Mouse (Mus musculus): ENCODE data around the gene Samd5. TPM values are rescaled to one million over a fixed set of nuclear protein-coding genes. Genes with fewer than 3 reads are reported as not detected.

Gene Samd5
- polyA plus RNA-seq, 1 experiment, result 3.8 TPM

DNA sequence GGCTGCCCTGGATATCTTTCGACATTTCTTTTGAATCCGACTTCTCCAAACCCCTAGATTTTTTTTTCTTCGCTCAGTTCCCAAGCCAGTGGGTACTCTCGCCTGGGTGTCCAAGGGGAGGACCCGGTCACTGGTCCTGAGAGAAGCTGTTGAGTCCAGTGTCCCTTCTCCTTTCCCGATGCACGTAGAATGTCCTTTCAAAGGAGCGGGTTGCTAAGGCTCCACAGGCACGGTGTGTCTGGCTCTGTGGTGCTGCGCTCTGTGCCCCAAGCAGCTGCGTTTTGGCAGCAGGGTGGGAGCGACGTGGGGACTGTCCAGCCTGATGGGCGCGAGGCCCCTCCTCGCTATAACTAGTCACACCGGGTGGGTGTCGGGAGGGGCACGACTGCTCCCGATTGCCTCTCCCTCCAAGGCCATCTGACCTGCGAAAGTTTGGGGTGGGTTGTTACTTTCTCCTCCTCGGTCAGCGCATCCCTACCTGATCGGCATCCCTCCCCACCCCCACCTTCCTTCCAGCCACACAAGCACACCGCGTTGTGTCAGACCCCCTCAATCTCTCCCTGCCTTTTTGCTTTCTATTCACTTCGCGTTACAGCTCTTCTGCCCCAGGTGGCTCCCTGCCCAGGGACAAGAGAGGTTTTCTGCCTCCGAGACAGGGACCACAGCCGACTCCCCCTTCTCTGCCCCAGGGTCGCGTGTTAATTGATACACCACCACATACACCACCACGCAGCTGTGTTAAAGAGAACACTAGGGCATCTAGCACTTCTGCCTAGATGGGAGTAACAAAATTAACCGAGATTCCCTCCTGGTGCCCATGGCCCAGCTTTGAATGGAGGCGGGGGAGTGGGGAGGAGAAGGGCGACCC, 776 bp upstream of the Samd5 start:
- 8% methylated on average over 36 of the region's 36 CpGs for WGBS

GRCm38 (mm10) chr10:9673276-9673675, 1.7 kb downstream of the Samd5 start:
- no peak for DNase-seq
- H3K27ac ChIP-seq (ENCODE audit: insufficient read depth, low read length), result no peak overlapping the region
- no peak overlapping the region for H3K4me3 ChIP-seq (replicated peaks; ENCODE audit: insufficient read depth, low read depth, low read length)
- TF ChIP-seq POLR2A (IDR thresholded peaks at IDR 0.05; ENCODE audit: borderline replicate concordance, insufficient read depth, low read length) (no peak), CTCF (IDR thresholded peaks at IDR 0.05; ENCODE audit: borderline replicate concordance, insufficient read depth, low read depth, low read length) (no peak)
- H3K27me3 ChIP-seq (ENCODE audit: control insufficient read depth, insufficient read depth, low read length), result peaks cover 2% of the 10 kb centered on the region; the same call in 1 of the 2 replicates
- H3K4me1 ChIP-seq (ENCODE audit: control insufficient read depth, insufficient read depth, low read length), result no peaks in the 10 kb centered on the region

More for the DNA sequence above, 776 bp upstream of the Samd5 start:
- no peaks in the 10 kb centered on the region for H3K4me1 ChIP-seq (ENCODE audit: control insufficient read depth, insufficient read depth, low read length)
- H3K4me3 ChIP-seq (replicated peaks; ENCODE audit: insufficient read depth, low read depth, low read length), result peak overlapping the region; percentile 66
- peak in 1 of 2 experiments; percentile 8 for DNase-seq
- TF ChIP-seq CTCF (IDR thresholded peaks at IDR 0.05; ENCODE audit: borderline replicate concordance, insufficient read depth, low read depth, low read length), result no peak
- no peak for TF ChIP-seq POLR2A (IDR thresholded peaks at IDR 0.05; ENCODE audit: borderline replicate concordance, insufficient read depth, low read length)
- peaks cover 2% of the 10 kb centered on the region; the same call in 1 of the 2 replicates for H3K27me3 ChIP-seq (ENCODE audit: control insufficient read depth, insufficient read depth, low read length)
- no peak overlapping the region for H3K27ac ChIP-seq (ENCODE audit: insufficient read depth, low read length)

GRCm38 (mm10) chr10:9672751-9673150, 2.3 kb downstream of the Samd5 start:
- no peak for TF ChIP-seq POLR2A (IDR thresholded peaks at IDR 0.05; ENCODE audit: borderline replicate concordance, insufficient read depth, low read length)
- TF ChIP-seq CTCF (IDR thresholded peaks at IDR 0.05; ENCODE audit: borderline replicate concordance, insufficient read depth, low read depth, low read length), result no peak
- H3K27ac ChIP-seq (ENCODE audit: insufficient read depth, low read length), result no peak overlapping the region
- H3K4me1 ChIP-seq (ENCODE audit: control insufficient read depth, insufficient read depth, low read length), result no peaks in the 10 kb centered on the region
- H3K27me3 ChIP-seq (ENCODE audit: control insufficient read depth, insufficient read depth, low read length), result peaks cover 2% of the 10 kb centered on the region; the same call in 1 of the 2 replicates
- no peak for DNase-seq
- WGBS, result 94% methylated on average over 5 of the region's 5 CpGs
- no peak overlapping the region for H3K4me3 ChIP-seq (replicated peaks; ENCODE audit: insufficient read depth, low read depth, low read length)

GRCm38 (mm10) chr10:9670351-9670750, 4.7 kb downstream of the Samd5 start:
- TF ChIP-seq POLR2A (IDR thresholded peaks at IDR 0.05; ENCODE audit: borderline replicate concordance, insufficient read depth, low read length), result no peak
- no peak for TF ChIP-seq CTCF (IDR thresholded peaks at IDR 0.05; ENCODE audit: borderline replicate concordance, insufficient read depth, low read depth, low read length)
- H3K27ac ChIP-seq (ENCODE audit: insufficient read depth, low read length), result no peak overlapping the region
- WGBS, result 43% methylated on average over 6 of the region's 6 CpGs
- no peaks in the 10 kb centered on the region for H3K4me1 ChIP-seq (ENCODE audit: control insufficient read depth, insufficient read depth, low read length)
- H3K27me3 ChIP-seq (ENCODE audit: control insufficient read depth, insufficient read depth, low read length), result peaks cover 2% of the 10 kb centered on the region; the same call in 1 of the 2 replicates
- H3K4me3 ChIP-seq (replicated peaks; ENCODE audit: insufficient read depth, low read depth, low read length), result no peak overlapping the region
- DNase-seq, result no peak

DNA sequence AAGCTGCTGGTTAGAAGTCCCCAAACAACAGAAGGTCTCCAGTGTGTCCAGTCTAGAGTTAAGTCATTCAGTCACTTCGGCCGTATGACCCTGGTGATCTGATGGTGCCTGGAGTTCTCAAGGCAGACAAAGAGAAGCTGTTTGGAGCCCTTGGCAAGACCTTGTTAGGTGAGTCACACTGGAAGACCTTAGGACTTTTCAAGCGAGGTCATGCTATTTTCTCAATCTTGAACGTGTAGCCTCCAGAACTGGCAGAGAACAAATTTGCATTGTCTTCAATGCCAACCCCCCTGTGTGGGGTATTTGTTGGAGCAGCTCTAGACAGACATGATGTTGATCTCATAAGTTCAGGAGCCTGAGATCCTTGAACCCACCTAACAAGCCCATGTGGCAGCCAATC, 6.2 kb downstream of the Samd5 start:
- no peaks in the 10 kb centered on the region for H3K4me1 ChIP-seq (ENCODE audit: control insufficient read depth, insufficient read depth, low read length)
- no peak for TF ChIP-seq CTCF (IDR thresholded peaks at IDR 0.05; ENCODE audit: borderline replicate concordance, insufficient read depth, low read depth, low read length)
- no peak for TF ChIP-seq POLR2A (IDR thresholded peaks at IDR 0.05; ENCODE audit: borderline replicate concordance, insufficient read depth, low read length)
- no peaks in the 10 kb centered on the region for H3K27me3 ChIP-seq (ENCODE audit: control insufficient read depth, insufficient read depth, low read length)
- H3K27ac ChIP-seq (ENCODE audit: insufficient read depth, low read length), result no peak overlapping the region
- 75% methylated on average over 4 of the region's 4 CpGs for WGBS
- H3K4me3 ChIP-seq (replicated peaks; ENCODE audit: insufficient read depth, low read depth, low read length), result no peak overlapping the region
- no peak for DNase-seq

DNA sequence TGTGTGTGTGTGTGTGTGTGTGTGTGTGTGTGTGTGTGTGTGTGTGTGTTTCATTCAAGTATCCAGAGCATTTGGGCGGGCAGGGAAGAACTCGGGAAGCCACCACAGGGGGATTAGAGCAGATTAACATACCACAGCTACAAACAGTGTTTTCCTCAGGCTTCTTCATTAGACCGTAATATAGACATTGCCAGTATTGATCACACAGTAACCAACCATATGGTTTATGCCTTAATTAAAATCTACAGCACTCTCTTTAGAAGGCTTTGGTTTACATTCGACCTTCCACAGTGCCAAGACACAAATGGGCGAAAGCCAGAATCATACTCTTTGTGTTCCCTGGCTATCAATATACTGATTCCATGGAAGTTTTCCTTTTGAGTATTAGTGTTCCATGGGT, 22.1 kb downstream of the Samd5 start:
- no peaks in the 10 kb centered on the region for H3K27me3 ChIP-seq (ENCODE audit: control insufficient read depth, insufficient read depth, low read length)
- H3K4me1 ChIP-seq (ENCODE audit: control insufficient read depth, insufficient read depth, low read length), result no peaks in the 10 kb centered on the region
- H3K4me3 ChIP-seq (replicated peaks; ENCODE audit: insufficient read depth, low read depth, low read length), result no peak overlapping the region
- TF ChIP-seq CTCF (IDR thresholded peaks at IDR 0.05; ENCODE audit: borderline replicate concordance, insufficient read depth, low read depth, low read length) (no peak), POLR2A (IDR thresholded peaks at IDR 0.05; ENCODE audit: borderline replicate concordance, insufficient read depth, low read length) (no peak)
- no peak for DNase-seq
- 63% methylated on average over 5 of the region's 5 CpGs for WGBS
- H3K27ac ChIP-seq (ENCODE audit: insufficient read depth, low read length), result no peak overlapping the region

DNA sequence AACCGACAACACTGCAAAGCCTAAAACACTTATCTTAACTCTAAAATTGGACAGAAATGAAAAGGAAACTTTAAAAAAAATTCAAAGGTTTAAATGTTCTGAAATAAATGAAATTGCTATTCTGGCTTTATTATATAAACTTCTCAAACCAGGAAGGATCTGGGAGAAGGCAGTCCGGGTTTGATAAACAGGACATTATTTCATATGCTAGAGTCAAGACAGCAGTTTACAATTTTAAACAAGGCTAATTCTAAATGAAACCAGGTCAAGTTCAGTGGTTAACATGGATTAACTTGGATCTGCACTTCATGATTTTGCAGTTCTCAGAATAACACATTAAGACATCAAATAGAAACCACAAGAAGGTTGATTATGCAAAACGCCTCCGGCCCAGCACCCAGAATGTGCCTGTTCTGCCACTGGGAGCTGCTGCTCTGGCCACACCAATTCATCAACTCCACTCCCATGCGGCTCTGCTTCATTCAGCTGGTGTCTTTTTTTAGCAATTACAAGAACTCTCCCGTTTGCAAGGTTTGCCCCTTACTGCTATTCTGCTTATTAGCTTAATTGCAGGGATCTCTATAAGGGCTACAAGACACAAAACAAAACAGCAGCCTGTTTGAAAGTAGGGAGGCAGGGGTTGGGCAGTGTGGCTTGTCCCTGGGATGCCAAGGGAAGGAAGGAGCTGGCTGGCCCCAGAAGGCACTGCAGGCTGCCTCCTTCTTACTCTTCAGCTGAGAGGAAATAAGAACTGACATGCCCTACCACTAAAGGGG, 24.8 kb downstream of the Samd5 start:
- DNase-seq, result no peak
- 42% methylated on average over 6 of the region's 6 CpGs for WGBS
- Histone ChIP-seq H3K4me3 (replicated peaks; ENCODE audit: insufficient read depth, low read depth, low read length) (no peak overlapping the region), H3K27me3 (ENCODE audit: control insufficient read depth, insufficient read depth, low read length) (no peaks in the 10 kb centered on the region), H3K27ac (ENCODE audit: insufficient read depth, low read length) (no peak overlapping the region), H3K4me1 (ENCODE audit: control insufficient read depth, insufficient read depth, low read length) (no peaks in the 10 kb centered on the region)
- TF ChIP-seq POLR2A (IDR thresholded peaks at IDR 0.05; ENCODE audit: borderline replicate concordance, insufficient read depth, low read length) (no peak), CTCF (IDR thresholded peaks at IDR 0.05; ENCODE audit: borderline replicate concordance, insufficient read depth, low read depth, low read length) (no peak)
